Mouse (Mus musculus) cerebellum, adult 18-20 months (tissue): ENCODE results near the gene Tex14.
"Not testable (repeated sequence)": the region's sequence is repeated elsewhere in the genome, so short reads cannot be mapped to it uniquely, and the experiment has no call there.

Experiments used
- DNase-seq, 2 experiments: peaks; one replicate each; pipeline ENCODE4 v3.0.0; 2021

Tex14 gene

DNA sequence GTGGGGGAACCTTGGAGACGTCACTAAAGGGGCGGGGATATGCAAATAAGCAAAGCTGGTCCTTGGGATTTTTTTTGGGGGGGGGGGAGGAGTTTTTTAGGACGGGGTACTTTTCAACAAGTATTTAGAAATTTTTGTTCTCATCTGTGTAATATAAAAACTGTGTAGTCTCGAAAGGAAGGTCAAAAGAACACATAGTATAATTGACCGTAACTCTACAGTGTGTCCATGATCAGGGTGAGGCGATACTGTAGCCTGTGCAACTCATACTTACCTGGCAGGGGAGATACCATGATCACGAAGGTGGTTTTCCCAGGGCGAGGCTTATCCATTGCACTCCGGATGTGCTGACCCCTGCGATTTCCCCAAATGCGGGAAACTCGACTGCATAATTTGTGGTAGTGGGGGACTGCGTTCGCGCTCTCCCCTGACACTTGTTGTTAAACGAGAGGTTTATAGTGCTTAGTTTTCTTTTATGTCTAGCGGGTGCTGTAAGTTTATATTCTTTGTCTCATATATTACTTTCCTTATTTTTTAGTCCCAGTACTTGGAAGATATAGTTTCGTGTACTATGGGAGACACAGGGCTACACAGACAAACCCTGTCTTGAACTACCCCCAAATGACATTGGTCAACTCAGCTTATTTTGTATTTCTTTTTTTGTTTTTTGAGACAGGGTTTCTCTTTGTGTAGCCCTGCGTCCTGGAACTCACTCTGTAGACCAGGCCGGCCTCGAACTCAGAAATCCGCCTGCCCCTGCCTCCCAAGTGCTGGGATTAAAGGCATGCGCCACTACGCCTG is 21.8 kb downstream of the Tex14 start:
- peak; percentile 79 to 86 for DNase-seq

DNA sequence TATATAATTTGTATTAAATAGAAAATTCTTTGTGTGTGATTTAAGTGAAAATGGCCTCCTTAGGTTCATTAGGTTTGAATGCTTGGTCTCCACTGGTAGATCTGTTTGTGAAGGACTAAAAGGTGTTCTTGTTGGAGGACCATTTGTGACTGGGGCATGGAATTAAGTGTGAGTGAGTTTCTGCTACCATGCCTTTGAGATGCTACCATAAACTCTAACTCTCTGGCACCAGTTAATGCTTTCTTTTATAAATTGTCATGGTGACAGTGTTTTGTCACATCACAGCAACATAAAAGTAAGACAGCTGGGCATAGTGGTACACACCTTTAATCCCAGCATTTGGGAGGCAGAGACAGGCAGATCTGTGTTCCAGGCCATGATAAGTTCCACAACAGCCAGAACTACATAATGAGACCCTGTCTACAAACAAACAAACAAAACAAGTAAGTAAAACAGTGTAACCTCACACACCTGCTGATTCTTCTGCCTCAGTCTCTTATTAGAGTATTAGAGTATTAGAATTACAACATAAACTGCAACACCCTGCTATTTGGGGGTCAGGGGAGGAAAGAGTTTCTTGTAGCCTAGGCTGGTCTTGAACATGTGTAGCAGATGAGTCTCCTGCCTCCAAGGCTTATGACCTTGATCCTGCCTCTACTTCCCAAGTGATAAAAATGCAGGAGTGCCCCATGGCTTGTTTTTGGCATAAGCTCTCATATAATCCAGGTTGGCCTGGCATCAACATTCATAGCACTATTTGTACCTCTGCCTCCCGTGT is 22.6 kb downstream of the Tex14 start:
- DNase-seq, result no peak

DNA sequence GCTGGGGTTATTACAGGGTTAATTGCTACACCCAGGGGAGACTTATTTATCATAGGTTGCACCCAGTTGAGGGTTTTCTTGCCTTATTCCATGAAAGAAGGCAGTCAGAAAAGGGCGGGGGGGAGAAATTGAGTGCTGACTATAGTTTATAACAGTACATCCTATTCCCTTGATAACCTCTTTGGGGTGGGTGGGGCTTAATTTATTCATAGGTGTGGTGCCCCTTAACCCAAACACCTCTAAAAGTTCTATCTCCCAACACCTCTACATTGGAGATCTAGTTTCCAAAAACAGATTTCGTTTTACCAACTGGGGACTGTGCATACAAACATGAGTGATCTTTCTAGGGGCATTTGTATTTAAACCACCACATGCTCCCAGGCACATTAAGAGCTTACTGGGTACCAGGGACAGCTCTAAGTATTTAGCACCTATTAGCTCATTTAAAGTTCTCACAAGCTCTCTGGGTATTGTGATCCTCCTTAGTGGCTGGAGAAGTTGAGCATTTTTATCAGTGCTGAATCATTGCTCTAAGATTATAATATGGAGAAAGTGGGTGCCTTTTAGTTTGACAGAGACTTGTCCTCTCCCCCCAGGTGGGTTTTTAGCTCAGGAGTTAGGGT is 23.3 kb downstream of the Tex14 start:
- DNase-seq, result no peak

GRCm38 (mm10) chr11:87429363-87429762 is 24.5 kb downstream of the Tex14 start:
- DNase-seq, result no peak

- no peak for DNase-seq
Observed at GRCm38 (mm10) chr11:87430374-87430773, 25.5 kb downstream of the Tex14 start.

DNA sequence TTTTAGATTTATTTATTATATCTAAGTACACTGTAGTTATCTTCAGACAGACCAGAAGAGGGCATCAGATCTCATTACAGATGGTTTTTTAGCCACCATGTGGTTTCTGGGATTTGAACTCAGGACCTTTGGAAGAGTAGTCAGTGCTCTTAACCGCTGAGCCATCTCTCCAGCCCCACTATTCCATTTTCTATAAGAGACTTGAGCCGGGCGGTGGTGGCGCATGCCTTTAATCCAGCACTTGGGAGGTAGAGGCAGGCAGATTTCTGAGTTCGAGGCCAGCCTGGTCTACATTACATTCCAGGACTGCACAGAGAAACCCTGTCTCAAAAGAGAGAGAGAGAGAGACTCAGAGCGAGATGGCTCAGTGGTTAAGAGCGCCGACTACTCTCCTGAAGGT is 26.9 kb downstream of the Tex14 start:
- not testable (repeated sequence) for DNase-seq

DNA sequence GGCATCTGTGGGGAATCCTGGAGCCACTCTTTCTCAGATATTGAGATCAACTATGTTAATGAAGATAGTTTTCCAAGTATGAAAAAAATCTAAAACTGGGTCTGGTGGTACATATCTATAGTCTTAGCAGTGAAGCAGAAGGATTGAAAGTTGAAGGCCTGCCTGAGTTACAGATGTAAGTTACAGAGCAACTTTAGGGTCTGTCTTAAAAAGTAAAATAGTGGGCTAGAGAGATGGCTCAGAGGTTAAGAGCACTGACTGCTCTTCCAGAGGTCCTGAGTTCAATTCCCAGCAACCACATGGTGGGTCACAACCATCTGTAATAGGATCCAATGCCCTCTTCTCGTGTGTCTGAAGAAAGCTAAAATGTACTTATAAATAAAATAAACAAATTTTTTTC is 27.6 kb downstream of the Tex14 start:
- no peak for DNase-seq

DNA sequence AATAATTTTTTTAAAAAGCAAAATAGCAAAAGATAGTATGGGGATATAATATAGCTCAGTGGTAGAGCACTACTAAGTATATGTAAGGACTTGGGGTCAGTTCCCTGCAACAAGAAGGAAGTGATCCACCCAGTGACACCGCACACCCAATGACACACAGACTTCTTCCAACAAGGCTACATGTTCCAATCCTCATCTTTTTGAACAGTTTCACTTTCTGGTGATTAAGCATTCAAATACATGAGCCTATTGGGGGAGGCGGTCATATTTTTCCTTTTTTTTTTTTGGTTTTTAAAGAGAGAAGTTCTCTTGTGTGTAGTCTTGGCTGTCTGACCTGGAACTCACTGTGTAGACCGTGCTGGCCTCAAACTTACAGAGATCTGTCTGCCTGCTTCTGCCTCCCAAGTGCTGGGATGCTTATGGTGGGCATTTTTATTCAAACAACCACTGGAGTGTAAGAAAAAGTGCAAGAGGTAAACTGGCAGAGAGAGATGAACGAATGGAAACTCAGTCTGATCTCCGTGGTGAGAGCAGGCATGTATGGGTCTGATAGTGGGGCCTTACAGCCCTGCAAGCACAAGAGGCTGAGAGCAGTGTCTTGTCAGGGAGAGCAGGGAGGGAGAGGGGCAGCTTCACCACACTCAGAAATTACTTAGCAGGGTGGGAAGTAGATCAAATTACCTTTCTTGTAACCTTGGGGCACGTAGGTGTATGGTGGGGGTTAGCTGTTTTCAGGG is 28.2 kb downstream of the Tex14 start:
- DNase-seq, result no peak

GRCm38 (mm10) chr11:87435107-87435506 is 30.2 kb downstream of the Tex14 start:
- DNase-seq, result not testable (repeated sequence)

DNA sequence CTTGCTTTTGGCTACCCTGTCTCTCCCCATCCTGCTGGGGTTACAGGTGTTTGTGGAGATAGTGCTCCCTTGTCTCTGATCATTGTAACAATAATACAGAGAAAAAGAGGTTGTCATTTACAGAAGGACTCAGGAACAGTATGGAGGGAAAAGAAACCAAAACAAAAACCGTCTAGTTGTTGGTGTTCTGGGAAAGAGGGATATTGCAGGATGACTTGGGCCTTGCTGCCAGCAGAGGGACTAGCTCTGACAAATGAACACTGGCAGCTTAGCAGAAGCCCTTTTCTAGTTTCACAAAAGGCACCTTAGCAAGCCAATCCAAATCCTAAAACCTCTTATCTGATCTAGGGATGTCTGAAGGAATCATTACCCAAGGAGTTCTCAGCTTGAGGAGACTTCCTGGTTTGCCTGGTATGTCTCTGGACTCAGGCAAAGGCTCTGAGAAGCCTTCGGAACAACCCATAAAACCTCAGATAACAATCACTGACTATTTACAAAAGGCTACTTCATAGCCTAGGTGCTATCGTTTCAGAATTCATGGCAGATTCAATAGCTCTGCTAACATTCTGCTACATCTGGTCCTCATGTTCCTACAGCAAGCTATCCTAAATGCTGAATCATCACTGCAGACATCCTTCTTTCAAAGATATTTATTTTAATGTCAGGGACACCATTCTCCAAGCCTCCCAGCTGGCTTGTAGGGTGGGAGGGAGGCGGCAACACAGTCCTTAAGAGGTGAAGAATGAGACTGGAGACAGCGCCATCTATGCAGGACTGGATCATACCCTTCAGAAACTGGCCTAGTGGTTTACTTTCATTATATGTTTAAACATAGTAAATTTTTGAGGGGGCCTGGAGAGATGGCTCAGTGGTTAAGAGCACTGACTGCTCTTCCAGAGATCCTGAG is 31.7 kb downstream of the Tex14 start:
- DNase-seq, result no peak

GRCm38 (mm10) chr11:87439796-87440420 is 35.0 kb downstream of the Tex14 start:
- DNase-seq, result no peak

- DNase-seq, result peak; percentile 82 to 83
Observed at GRCm38 (mm10) chr11:87442643-87443372, 37.9 kb downstream of the Tex14 start.

- DNase-seq, result peak; percentile 45 to 56
Observed at GRCm38 (mm10) chr11:87443373-87443883, 38.6 kb downstream of the Tex14 start.

GRCm38 (mm10) chr11:87444056-87444455 is 39.2 kb downstream of the Tex14 start:
- not testable (repeated sequence) for DNase-seq

- DNase-seq, result peak; percentile 30 to 36
Observed at GRCm38 (mm10) chr11:87444735-87445428, 40.0 kb downstream of the Tex14 start.

DNA sequence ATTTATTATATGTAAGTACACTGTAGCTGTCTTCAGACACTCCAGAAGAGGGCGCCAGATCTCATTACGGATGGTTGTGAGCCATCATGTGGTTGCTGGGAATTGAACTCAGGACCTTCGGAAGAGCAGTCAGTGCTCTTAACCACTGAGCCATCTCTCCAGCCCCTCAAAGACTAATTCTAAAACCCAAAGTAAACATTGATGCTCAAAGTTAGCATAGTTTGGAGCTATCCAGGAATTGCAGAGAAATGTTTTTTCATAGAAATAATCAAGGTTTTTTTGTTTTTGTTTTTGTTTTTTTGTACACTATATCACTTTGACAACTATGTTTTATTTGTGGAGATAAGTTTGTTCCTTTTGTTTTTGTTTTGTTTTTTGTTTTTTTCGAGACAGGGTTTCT is 40.7 kb downstream of the Tex14 start:
- DNase-seq, result not testable (repeated sequence)

GRCm38 (mm10) chr11:87446159-87446558 is 41.3 kb downstream of the Tex14 start:
- no peak for DNase-seq

- DNase-seq, result no peak
Observed at GRCm38 (mm10) chr11:87447429-87447828, 42.6 kb downstream of the Tex14 start.

- peak; percentile 89 to 97 for DNase-seq
Observed at GRCm38 (mm10) chr11:87448081-87448475, 43.2 kb downstream of the Tex14 start.
